Mouse (Mus musculus): Measurements from ENCODE around the gene Dyx1c1. TPM values are rescaled to one million over a fixed set of nuclear protein-coding genes. Genes with fewer than 3 reads are reported as not detected.

Gene Dyx1c1
- polyA plus RNA-seq, 1 experiment = not detected

GRCm38 (mm10) chr9:73000487-73000886 lies 41.9 kb downstream of the Dyx1c1 start:
- TF ChIP-seq GATA1 (IDR thresholded peaks at IDR 0.05; ENCODE audit: low read length) = no peak

GRCm38 (mm10) chr9:73001314-73002011 lies 42.9 kb downstream of the Dyx1c1 start:
- no peak for TF ChIP-seq GATA1 (IDR thresholded peaks at IDR 0.05; ENCODE audit: low read length)

GRCm38 (mm10) chr9:73002177-73002576 lies 43.6 kb downstream of the Dyx1c1 start:
- TF ChIP-seq GATA1 (IDR thresholded peaks at IDR 0.05; ENCODE audit: low read length) = no peak

GRCm38 (mm10) chr9:73004076-73004475 lies 45.5 kb downstream of the Dyx1c1 start:
- TF ChIP-seq GATA1 (IDR thresholded peaks at IDR 0.05; ENCODE audit: low read length) = no peak

- no peak for TF ChIP-seq GATA1 (IDR thresholded peaks at IDR 0.05; ENCODE audit: low read length)
Observed at GRCm38 (mm10) chr9:73005106-73005505, 46.5 kb downstream of the Dyx1c1 start.

GRCm38 (mm10) chr9:73006175-73006574 lies 47.6 kb downstream of the Dyx1c1 start:
- no peak for TF ChIP-seq GATA1 (IDR thresholded peaks at IDR 0.05; ENCODE audit: low read length)

- TF ChIP-seq GATA1 (IDR thresholded peaks at IDR 0.05; ENCODE audit: low read length) = no peak
Observed at GRCm38 (mm10) chr9:73008384-73008783, 49.8 kb downstream of the Dyx1c1 start.

- TF ChIP-seq GATA1 (IDR thresholded peaks at IDR 0.05; ENCODE audit: low read length) = no peak
Observed at GRCm38 (mm10) chr9:73012629-73013028, 54.0 kb downstream of the Dyx1c1 start.

GRCm38 (mm10) chr9:73014724-73015123 lies 56.1 kb downstream of the Dyx1c1 start:
- no peak for TF ChIP-seq GATA1 (IDR thresholded peaks at IDR 0.05; ENCODE audit: low read length)

GRCm38 (mm10) chr9:73019841-73020240 lies 61.3 kb downstream of the Dyx1c1 start:
- no peak for TF ChIP-seq GATA1 (IDR thresholded peaks at IDR 0.05; ENCODE audit: low read length)

GRCm38 (mm10) chr9:73020566-73021097 lies 62.0 kb downstream of the Dyx1c1 start:
- no peak for TF ChIP-seq GATA1 (IDR thresholded peaks at IDR 0.05; ENCODE audit: low read length)

Other genes starting within 250 kb of the Dyx1c1 start
- 0.24 and 0.30 TPM in 2 replicates for gene Prtg, start 151.9 kb upstream of the Dyx1c1 start, polyA plus RNA-seq (2012)
- not detected in 2 replicates for gene Pygo1, start 33.1 kb upstream of the Dyx1c1 start, polyA plus RNA-seq (2012)
- 0.03 TPM in 1 of 2 replicates, not detected in the other for gene Gm44503, start 67 bp downstream of the Dyx1c1 start, polyA plus RNA-seq (2012)
- 0.27 and 0.31 TPM in 2 replicates for gene Ccpg1os, start 26.6 kb downstream of the Dyx1c1 start, polyA plus RNA-seq (2012)
- gene Ccpg1, start 26.6 kb downstream of the Dyx1c1 start, polyA plus RNA-seq (2012) = 0.73 and 1.3 TPM in 2 replicates
- gene Pigb, start 81.6 kb downstream of the Dyx1c1 start, polyA plus RNA-seq (2012) = 1.3 and 1.7 TPM in 2 replicates
- 3.2 and 4.2 TPM in 2 replicates for gene Rab27a, start 86.1 kb downstream of the Dyx1c1 start, polyA plus RNA-seq (2012)
- gene Khdc3, start 143.1 kb downstream of the Dyx1c1 start, polyA plus RNA-seq (2012) = 0.03 and 0.06 TPM in 2 replicates
- not detected in 2 replicates for gene Gm20509, start 143.7 kb downstream of the Dyx1c1 start, polyA plus RNA-seq (2012)
- 4.1 and 52.1 TPM in 2 replicates for gene Rsl24d1, start 154.6 kb downstream of the Dyx1c1 start, polyA plus RNA-seq (2012)

Data from G1E-ER4 (cell line).